Mouse (Mus musculus): ENCODE results near the gene Mrps6. TPM values are rescaled to one million over a fixed set of nuclear protein-coding genes. Genes with fewer than 3 reads are reported as not detected.

Mrps6 gene
- polyA plus RNA-seq, 1 experiment, result 75.3 TPM

GRCm38 (mm10) chr16:92136275-92136674 is 78.2 kb downstream of the Mrps6 start:
- Histone ChIP-seq H3K27ac (ENCODE audit: insufficient read depth, low read length) (no peak overlapping the region), H3K4me1 (ENCODE audit: control insufficient read depth, insufficient read depth, low read length) (no peaks in the 10 kb centered on the region), H3K4me3 (ENCODE audit: insufficient read depth, low read length) (no peak overlapping the region)
- TF ChIP-seq CTCF (IDR thresholded peaks at IDR 0.05; ENCODE audit: borderline replicate concordance, insufficient read depth, low read length) (no peak), POLR2A (IDR thresholded peaks at IDR 0.05; ENCODE audit: low read depth, low read length) (no peak)

GRCm38 (mm10) chr16:92139386-92140261 is 81.6 kb downstream of the Mrps6 start:
- Histone ChIP-seq H3K27ac (ENCODE audit: insufficient read depth, low read length) (peak overlapping the region; percentile 17; the same call in 1 of the 2 replicates), H3K4me3 (ENCODE audit: insufficient read depth, low read length) (no peak overlapping the region), H3K4me1 (ENCODE audit: control insufficient read depth, insufficient read depth, low read length) (no peaks in the 10 kb centered on the region)
- no peak for TF ChIP-seq POLR2A (IDR thresholded peaks at IDR 0.05; ENCODE audit: low read depth, low read length)
- TF ChIP-seq CTCF (IDR thresholded peaks at IDR 0.05; ENCODE audit: borderline replicate concordance, insufficient read depth, low read length), result no peak

- TF ChIP-seq CTCF (IDR thresholded peaks at IDR 0.05; ENCODE audit: borderline replicate concordance, insufficient read depth, low read length), result no peak
- TF ChIP-seq POLR2A (IDR thresholded peaks at IDR 0.05; ENCODE audit: low read depth, low read length), result no peak
- Histone ChIP-seq H3K4me1 (ENCODE audit: control insufficient read depth, insufficient read depth, low read length) (no peaks in the 10 kb centered on the region), H3K4me3 (ENCODE audit: insufficient read depth, low read length) (no peak overlapping the region), H3K27ac (ENCODE audit: insufficient read depth, low read length) (no peak overlapping the region)
These were observed 82.3 kb downstream of the Mrps6 start for GRCm38 (mm10) chr16:92140328-92140727.

- no peak overlapping the region for H3K4me3 ChIP-seq (ENCODE audit: insufficient read depth, low read length)
- no peak overlapping the region for H3K27ac ChIP-seq (ENCODE audit: insufficient read depth, low read length)
- H3K4me1 ChIP-seq (ENCODE audit: control insufficient read depth, insufficient read depth, low read length), result no peaks in the 10 kb centered on the region
- no peak for TF ChIP-seq CTCF (IDR thresholded peaks at IDR 0.05; ENCODE audit: borderline replicate concordance, insufficient read depth, low read length)
- TF ChIP-seq POLR2A (IDR thresholded peaks at IDR 0.05; ENCODE audit: low read depth, low read length), result no peak
These were observed 83.0 kb downstream of the Mrps6 start for GRCm38 (mm10) chr16:92141021-92141420.

- no peak for TF ChIP-seq POLR2A (IDR thresholded peaks at IDR 0.05; ENCODE audit: low read depth, low read length)
- TF ChIP-seq CTCF (IDR thresholded peaks at IDR 0.05; ENCODE audit: borderline replicate concordance, insufficient read depth, low read length), result no peak
These were observed 84.4 kb downstream of the Mrps6 start for GRCm38 (mm10) chr16:92142426-92143012.

GRCm38 (mm10) chr16:92147631-92148366 is 89.7 kb downstream of the Mrps6 start:
- TF ChIP-seq CTCF (IDR thresholded peaks at IDR 0.05; ENCODE audit: borderline replicate concordance, insufficient read depth, low read length) (no peak), POLR2A (IDR thresholded peaks at IDR 0.05; ENCODE audit: low read depth, low read length) (no peak)
- Histone ChIP-seq H3K4me3 (ENCODE audit: insufficient read depth, low read length) (no peak overlapping the region), H3K27ac (ENCODE audit: insufficient read depth, low read length) (no peak overlapping the region), H3K4me1 (ENCODE audit: control insufficient read depth, insufficient read depth, low read length) (no peaks in the 10 kb centered on the region)

More at GRCm38 (mm10) chr16:92142426-92143012, 84.4 kb downstream of the Mrps6 start:
- H3K27ac ChIP-seq (ENCODE audit: insufficient read depth, low read length), result no peak overlapping the region
- no peak overlapping the region for H3K4me3 ChIP-seq (ENCODE audit: insufficient read depth, low read length)
- H3K4me1 ChIP-seq (ENCODE audit: control insufficient read depth, insufficient read depth, low read length), result no peaks in the 10 kb centered on the region

GRCm38 (mm10) chr16:92148367-92148728 is 90.3 kb downstream of the Mrps6 start:
- Histone ChIP-seq H3K4me3 (ENCODE audit: insufficient read depth, low read length) (no peak overlapping the region), H3K4me1 (ENCODE audit: control insufficient read depth, insufficient read depth, low read length) (no peaks in the 10 kb centered on the region), H3K27ac (ENCODE audit: insufficient read depth, low read length) (no peak overlapping the region)
- TF ChIP-seq CTCF (IDR thresholded peaks at IDR 0.05; ENCODE audit: borderline replicate concordance, insufficient read depth, low read length) (no peak), POLR2A (IDR thresholded peaks at IDR 0.05; ENCODE audit: low read depth, low read length) (no peak)

- Histone ChIP-seq H3K4me1 (ENCODE audit: control insufficient read depth, insufficient read depth, low read length) (no peaks in the 10 kb centered on the region), H3K27ac (ENCODE audit: insufficient read depth, low read length) (no peak overlapping the region), H3K4me3 (ENCODE audit: insufficient read depth, low read length) (no peak overlapping the region)
- no peak for TF ChIP-seq POLR2A (IDR thresholded peaks at IDR 0.05; ENCODE audit: low read depth, low read length)
These were observed 92.9 kb downstream of the Mrps6 start for GRCm38 (mm10) chr16:92150975-92151374.

GRCm38 (mm10) chr16:92158021-92158455 is 100.0 kb downstream of the Mrps6 start:
- Histone ChIP-seq H3K27ac (ENCODE audit: insufficient read depth, low read length) (no peak overlapping the region), H3K4me3 (ENCODE audit: insufficient read depth, low read length) (peak overlapping the region; percentile 31), H3K4me1 (ENCODE audit: control insufficient read depth, insufficient read depth, low read length) (peaks cover 5% of the 10 kb centered on the region; the same call in 1 of the 2 replicates)
- no peak for TF ChIP-seq POLR2A (IDR thresholded peaks at IDR 0.05; ENCODE audit: low read depth, low read length)
- no peak for TF ChIP-seq CTCF (IDR thresholded peaks at IDR 0.05; ENCODE audit: borderline replicate concordance, insufficient read depth, low read length)

Data from embryonic fibroblast, embryonic 13.5 days (primary cell).